Mouse (Mus musculus) C2C12 (cell line): Measurements from ENCODE around the gene Fnbp1.

Source experiments
- CEBPB ChIP-seq: IDR thresholded peaks from one replicate; pipeline ENCODE4 v1.6.1; 2011; ENCODE audit warnings: low read depth, mild to moderate bottlenecking, control low read depth, moderate library complexity
- CTCF ChIP-seq: IDR thresholded peaks from one replicate; pipeline ENCODE4 v1.5.1; 2011; ENCODE audit not compliant: control insufficient read depth, insufficient read depth, insufficient read length
- FOSL1 ChIP-seq: IDR thresholded peaks from one replicate; pipeline ENCODE4 v1.8.0; 2011; ENCODE audit warnings: mild to moderate bottlenecking, low read length; ENCODE audit not compliant: poor library complexity, insufficient read depth, severe bottlenecking
- MAX ChIP-seq: IDR thresholded peaks from one replicate; pipeline ENCODE4 v1.6.1; 2011; ENCODE audit warnings: mild to moderate bottlenecking, control low read depth
- MYOD1 ChIP-seq: IDR thresholded peaks from one replicate; pipeline ENCODE4 v1.6.1; 2011; ENCODE audit warnings: low read depth; ENCODE audit not compliant: control insufficient read depth, insufficient read length

GRCm38 (mm10) chr2:31103321-31103720 is 38.5 kb downstream of the Fnbp1 start:
- TF ChIP-seq CEBPB (no peak), CTCF (no peak), MAX (no peak), MYOD1 (no peak), FOSL1 (no peak)
